Mouse (Mus musculus): Measurements from ENCODE around the gene Hpse2. TPM values are rescaled to one million over a fixed set of nuclear protein-coding genes. Genes with fewer than 3 reads are reported as not detected.

Gene Hpse2
- polyA plus RNA-seq, 1 experiment from 2014 or later = 1.7 TPM

Other genes with a start within 250 kb of the Hpse2 start
- gene Cnnm1, start 52.1 kb upstream of the Hpse2 start, polyA plus RNA-seq (2014; fragmentation: Nextera tagmentation; extraction: Ambion mirVana) = 0.35 and 0.37 TPM in 2 replicates
- 45.5 and 48.2 TPM in 2 replicates for gene Got1, start 136.2 kb upstream of the Hpse2 start, polyA plus RNA-seq (2014; fragmentation: Nextera tagmentation; extraction: Ambion mirVana)
- gene Nkx2-3, start 224.0 kb upstream of the Hpse2 start, polyA plus RNA-seq (2014; fragmentation: Nextera tagmentation; extraction: Ambion mirVana) = 4.1 and 5.7 TPM in 2 replicates

Data from forebrain, embryonic 11.5 days (tissue).